Mouse (Mus musculus) midbrain, postnatal 0 days (tissue): ENCODE measurements around the gene Qpctl. TPM values are rescaled to one million over a fixed set of nuclear protein-coding genes. Genes with fewer than 3 reads are reported as not detected.

ENCODE experiments used
- ATAC-seq: fragments of 200-750 bp; cut with Nextera tagmentation; 2 replicates; pipeline ENCODE4 v1.8.0; 2017; ENCODE audit warnings: moderate number of reproducible peaks, mild to moderate bottlenecking, moderate TSS enrichment, moderate library complexity; ENCODE audit not compliant: low FRiP score
- DNase-seq: peaks from one replicate; pipeline ENCODE4 v3.0.0-alpha.2; 2015; ENCODE audit warnings: low spot score
- H3K27ac ChIP-seq: fragments of 300-500 bp; sonication (generic); 2 replicates; pipeline ENCODE4 v1.5.1; 2014; ENCODE audit warnings: low read depth, mild to moderate bottlenecking, low read length, mixed read lengths
- H3K27me3 ChIP-seq: fragments of 300-500 bp; sonication (generic); 2 replicates; pipeline ENCODE4 v1.6.1; 2014; ENCODE audit warnings: low read length, control low read depth, mixed read lengths; ENCODE audit not compliant: insufficient read depth
- H3K36me3 ChIP-seq: fragments of 300-500 bp; sonication (generic); 2 replicates; pipeline ENCODE4 v1.6.1; 2014; ENCODE audit warnings: low read length, control low read depth, mixed read lengths; ENCODE audit not compliant: insufficient read depth
- H3K4me1 ChIP-seq: fragments of 300-500 bp; sonication (generic); 2 replicates; pipeline ENCODE4 v1.6.1; 2014; ENCODE audit warnings: mild to moderate bottlenecking, control low read depth, antibody characterized with exemption, low read length, mixed read lengths; ENCODE audit not compliant: insufficient read depth
- H3K4me2 ChIP-seq: fragments of 300-500 bp; sonication (generic); 2 replicates; pipeline ENCODE4 v1.6.1; 2014; ENCODE audit warnings: low read depth, mild to moderate bottlenecking, low read length, mixed read lengths; ENCODE audit not compliant: poor library complexity, severe bottlenecking
- H3K4me3 ChIP-seq: fragments of 300-500 bp; sonication (generic); 2 replicates; pipeline ENCODE4 v1.5.1; 2014; ENCODE audit warnings: low read depth, mild to moderate bottlenecking, low read length, moderate library complexity
- H3K9ac ChIP-seq: fragments of 300-500 bp; sonication (generic); replicated peaks from 2 replicates; pipeline ENCODE4 v1.6.1; 2014; ENCODE audit warnings: mild to moderate bottlenecking, low read length, moderate library complexity, mixed read lengths; ENCODE audit not compliant: poor library complexity, severe bottlenecking
- H3K9me3 ChIP-seq: fragments of 300-500 bp; sonication (generic); 2 replicates; pipeline ENCODE4 v1.6.1; 2016; ENCODE audit warnings: low read length, control low read depth
- CTCF ChIP-seq: IDR thresholded peaks from 2 replicates; pipeline ENCODE4 v1.5.1; 2016; ENCODE audit warnings: antibody characterized with exemption, mild to moderate bottlenecking
- WGBS: fragments of 180-500 bp; shearing (Covaris S2); extraction: QIAGEN DNeasy Blood & Tissue Kit; methylation state at CpG from one replicate; pipeline ENCODE4 v1.1.7; 2014; 5-methylcytosine and 5-hydroxymethylcytosine counted together
- polyA plus RNA-seq: library from polyadenylated mRNA; unstranded; fragments of >200 nt; fragmentation: Nextera tagmentation; extraction: Ambion mirVana; gene quantifications from 2 replicates; pipeline ENCODE4 v1.2.1, GENCODE M21; 2015
- total RNA-seq: library from RNA; depleted of rRNA; stranded (reverse); fragments of >200 nt; gene quantifications from 2 replicates; pipeline ENCODE4 v1.2.3, GENCODE M21; 2014; rRNA removed

The Qpctl gene
- total RNA-seq (17.3 and 17.8 TPM in 2 replicates), polyA plus RNA-seq (30.2 and 32.5 TPM in 2 replicates)

DNA sequence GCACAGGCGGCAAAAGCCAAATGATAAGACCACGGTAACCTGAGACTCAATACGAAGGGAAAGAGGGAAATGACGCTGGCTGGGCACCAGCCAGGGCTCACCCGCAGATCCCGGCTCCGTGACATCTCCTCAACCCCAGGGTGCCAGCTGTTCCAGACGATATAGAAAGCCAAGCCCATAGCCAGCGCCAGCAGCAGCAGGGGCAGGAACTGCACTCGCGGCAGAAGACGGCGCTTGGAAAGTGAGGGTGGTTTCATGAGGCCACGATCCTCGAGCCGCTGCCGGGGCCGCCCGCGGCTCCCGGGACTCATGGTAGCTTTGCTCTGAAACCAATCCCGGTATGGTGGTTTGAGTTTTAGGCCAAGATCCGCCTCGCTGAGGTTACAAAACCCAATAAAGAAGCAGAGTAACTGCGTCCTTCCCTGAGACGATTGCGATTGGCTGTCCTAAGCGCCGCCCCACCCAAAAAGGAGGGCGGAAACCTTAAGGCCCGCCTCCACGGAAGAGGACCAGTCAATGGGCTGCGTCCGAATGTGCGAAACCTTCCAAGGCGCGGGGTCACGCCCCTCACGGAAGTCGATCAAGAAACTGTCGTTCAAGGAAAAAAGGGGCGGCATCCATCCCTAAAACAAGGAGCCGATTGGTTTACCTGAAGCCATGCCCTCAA, at the start of gene Qpctl:
Gene Qpctl, minus strand, starts transcription at position 417 of the 667 bp plus-strand sequence.
- Histone ChIP-seq H3K4me3 (peak within 1 kb of the TSS; percentile 58), H3K9me3 (no peaks in the 10 kb centered on the region), H3K4me2 (peak within 1 kb of the TSS; percentile 67), H3K9ac (peak within 1 kb of the TSS; percentile 67), H3K4me1 (peaks cover 10% of the 10 kb centered on the region; the same call in 1 of the 2 replicates), H3K27ac (peak within 1 kb of the TSS; percentile 82), H3K27me3 (no peaks in the 10 kb centered on the region), H3K36me3 (peaks cover 30% of the 10 kb centered on the region)
- peak; percentile 6; the same call in 1 of the 2 replicates for TF ChIP-seq CTCF
- peak; percentile 100 for DNase-seq
- under 1% methylated on average over 43 of the region's 43 CpGs for WGBS
- peak; percentile 96 for ATAC-seq

DNA sequence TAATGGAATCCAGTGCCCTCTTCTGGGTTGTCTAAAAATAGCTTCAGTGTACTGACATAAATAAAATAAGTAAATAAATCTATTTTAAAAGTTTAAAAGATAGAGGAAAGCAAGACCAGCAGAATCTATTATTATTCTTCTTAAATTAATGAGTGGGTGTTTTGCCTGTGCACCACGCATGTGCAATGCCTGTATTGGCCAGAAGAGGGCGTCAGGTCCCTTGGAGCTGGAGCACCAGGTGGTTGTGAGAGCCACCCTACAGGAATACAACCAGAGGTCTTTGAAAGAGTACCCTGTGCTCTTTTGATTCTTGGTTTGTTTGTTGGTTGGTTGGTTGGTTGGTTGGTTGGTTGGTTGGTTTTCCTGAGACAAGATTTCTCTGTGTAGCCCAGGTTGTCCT, 48.9 kb upstream of the Qpctl start:
- Histone ChIP-seq H3K4me1 (no peaks in the 10 kb centered on the region), H3K9ac (no peak overlapping the region), H3K9me3 (no peaks in the 10 kb centered on the region), H3K4me3 (no peak overlapping the region), H3K4me2 (no peak overlapping the region), H3K27ac (no peak overlapping the region), H3K36me3 (peaks cover 59% of the 10 kb centered on the region), H3K27me3 (no peaks in the 10 kb centered on the region)
- DNase-seq = no peak
- peak; percentile 63 for TF ChIP-seq CTCF
- whole genome bisulfite sequencing = 28% methylated on average over 2 of the region's 2 CpGs
- ATAC-seq = no peak

DNA sequence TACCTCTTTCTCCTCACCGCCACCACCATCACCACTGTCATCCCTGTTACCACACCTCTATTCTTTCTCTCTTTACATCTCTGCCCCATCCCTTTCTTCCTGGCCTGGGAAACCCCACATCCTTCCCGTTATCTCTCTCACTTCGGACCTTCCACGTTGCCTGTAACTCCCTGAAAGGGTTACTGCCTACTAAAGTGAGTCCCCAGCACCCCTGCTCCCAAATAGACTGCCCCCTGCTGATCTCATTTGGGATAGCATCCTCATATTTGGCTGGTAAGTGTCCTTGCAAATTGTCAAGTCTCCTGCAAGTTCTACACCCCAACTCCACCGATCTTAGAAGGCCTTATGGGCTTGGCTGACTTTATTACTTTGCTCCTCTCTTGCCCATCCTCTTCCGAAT, 47.6 kb upstream of the Qpctl start:
- H3K4me1 ChIP-seq = no peaks in the 10 kb centered on the region
- no peak overlapping the region for H3K27ac ChIP-seq
- peaks cover 61% of the 10 kb centered on the region for H3K36me3 ChIP-seq
- H3K9me3 ChIP-seq = no peaks in the 10 kb centered on the region
- H3K27me3 ChIP-seq = no peaks in the 10 kb centered on the region
- peak; percentile 24 for DNase-seq
- TF ChIP-seq CTCF = peak; percentile 70
- no peak overlapping the region for H3K9ac ChIP-seq
- H3K4me2 ChIP-seq = no peak overlapping the region
- no peak overlapping the region for H3K4me3 ChIP-seq
- ATAC-seq = no peak
- 64% methylated on average over 6 of the region's 6 CpGs for WGBS

DNA sequence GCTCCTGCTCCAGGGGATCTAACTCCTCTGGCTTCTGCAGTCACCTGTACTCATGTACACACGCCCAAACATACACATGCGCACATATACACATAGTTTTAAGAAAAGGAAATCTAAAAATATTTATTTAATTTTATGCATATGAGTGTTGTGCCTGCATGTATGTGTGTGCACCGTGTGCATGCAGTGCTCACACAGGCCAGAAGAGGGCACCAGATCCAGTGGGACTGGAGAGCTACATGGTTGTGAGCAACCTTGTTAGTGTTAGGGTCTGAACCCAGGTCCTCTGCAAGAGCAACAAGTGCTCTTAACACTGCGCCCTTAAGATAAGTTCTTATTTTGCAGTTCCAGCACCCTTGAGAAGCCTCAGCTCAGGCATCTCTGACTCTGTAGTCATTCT, 45.6 kb upstream of the Qpctl start:
- peaks cover 59% of the 10 kb centered on the region for H3K36me3 ChIP-seq
- H3K4me2 ChIP-seq = no peak overlapping the region
- H3K4me1 ChIP-seq = no peaks in the 10 kb centered on the region
- no peak for ATAC-seq
- no peak for DNase-seq
- no peak overlapping the region for H3K9ac ChIP-seq
- peak; percentile 49 for TF ChIP-seq CTCF
- no peak overlapping the region for H3K27ac ChIP-seq
- H3K4me3 ChIP-seq = no peak overlapping the region
- H3K27me3 ChIP-seq = no peaks in the 10 kb centered on the region
- H3K9me3 ChIP-seq = no peaks in the 10 kb centered on the region
- WGBS = 99% methylated on average over 4 of the region's 4 CpGs

DNA sequence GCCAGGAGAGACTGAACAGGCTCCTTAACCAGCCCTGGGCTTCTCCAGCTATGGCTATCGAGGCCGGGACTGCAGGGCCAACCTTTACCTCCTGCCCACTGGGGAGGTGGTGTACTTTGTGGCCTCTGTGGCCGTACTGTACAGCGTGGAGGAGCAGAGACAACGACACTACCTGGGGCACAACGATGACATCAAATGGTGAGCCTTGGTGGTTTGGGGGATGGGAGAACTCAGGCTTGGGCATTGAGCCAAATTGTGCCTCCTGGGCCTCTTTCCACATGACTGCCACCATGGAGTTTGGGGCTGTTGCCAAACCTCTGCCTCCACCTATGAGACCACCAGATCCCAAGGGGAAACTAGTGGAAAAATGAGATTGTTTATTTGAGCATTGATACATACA, 35.7 kb upstream of the Qpctl start:
- Histone ChIP-seq H3K27ac (no peak overlapping the region), H3K27me3 (no peaks in the 10 kb centered on the region), H3K36me3 (peaks cover 24% of the 10 kb centered on the region), H3K9me3 (no peaks in the 10 kb centered on the region), H3K4me1 (no peaks in the 10 kb centered on the region; the same call in 1 of the 2 replicates), H3K4me2 (no peak overlapping the region), H3K4me3 (no peak overlapping the region), H3K9ac (peak overlapping the region; percentile 0; the same call in 1 of the 2 replicates)
- WGBS = 49% methylated on average over 6 of the region's 6 CpGs
- DNase-seq = peak; percentile 56
- no peak for ATAC-seq
- no peak for TF ChIP-seq CTCF

DNA sequence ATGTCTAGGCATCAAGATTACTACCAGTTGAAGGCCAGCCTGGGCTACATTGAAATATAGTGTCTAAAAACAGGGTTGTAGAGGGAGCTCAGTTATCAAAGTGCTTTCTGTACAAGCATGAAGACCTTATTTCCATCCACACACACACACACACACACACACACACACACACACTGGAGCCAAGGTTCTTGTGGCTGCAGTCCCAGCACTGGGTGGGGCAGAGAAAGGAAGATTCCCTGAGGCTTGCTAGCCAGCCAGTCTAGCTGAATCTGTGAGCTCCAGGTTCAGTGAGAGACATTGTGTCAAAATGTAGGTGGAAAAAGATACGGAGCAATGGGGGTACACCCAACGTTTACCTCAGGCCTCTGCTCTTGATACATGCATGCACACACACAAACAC, 35.2 kb upstream of the Qpctl start:
- H3K9ac ChIP-seq = no peak overlapping the region
- H3K4me2 ChIP-seq = no peak overlapping the region
- ATAC-seq (no peak), DNase-seq (no peak)
- H3K27ac ChIP-seq = no peak overlapping the region
- WGBS = 72% methylated on average over 2 of the region's 2 CpGs
- no peaks in the 10 kb centered on the region for H3K27me3 ChIP-seq
- no peak for TF ChIP-seq CTCF
- H3K4me3 ChIP-seq = no peak overlapping the region
- H3K9me3 ChIP-seq = no peaks in the 10 kb centered on the region
- H3K36me3 ChIP-seq = peaks cover 24% of the 10 kb centered on the region
- H3K4me1 ChIP-seq = no peaks in the 10 kb centered on the region; the same call in 1 of the 2 replicates
